Mouse (Mus musculus) stomach, postnatal 0 days (tissue): ENCODE data around the gene Gjc1. TPM values are rescaled to one million over a fixed set of nuclear protein-coding genes. Genes with fewer than 3 reads are reported as not detected.

Experiments
- ATAC-seq: fragments of 200-750 bp; cut with Nextera tagmentation; 2 replicates; pipeline ENCODE4 v1.8.0; 2017; ENCODE audit not compliant: low FRiP score, low TSS enrichment
- DNase-seq: peaks from one replicate; pipeline ENCODE4 v3.0.0-alpha.2; 2016; ENCODE audit warnings: low spot score
- H3K27ac ChIP-seq: fragments of 300-500 bp; sonication (generic); replicated peaks from 2 replicates; pipeline ENCODE4 v1.5.1; 2014; ENCODE audit warnings: mild to moderate bottlenecking, control low read depth
- H3K27me3 ChIP-seq: fragments of 300-500 bp; sonication (generic); 2 replicates; pipeline ENCODE4 v1.6.1; 2014; ENCODE audit warnings: low read length; ENCODE audit not compliant: control insufficient read depth, insufficient read depth
- H3K36me3 ChIP-seq: fragments of 300-500 bp; sonication (generic); 2 replicates; pipeline ENCODE4 v1.6.1; 2014; ENCODE audit warnings: low read length, mixed read lengths; ENCODE audit not compliant: control insufficient read depth, insufficient read depth
- H3K4me1 ChIP-seq: fragments of 300-500 bp; sonication (generic); replicated peaks from 2 replicates; pipeline ENCODE4 v1.6.1; 2014; ENCODE audit warnings: antibody characterized with exemption; ENCODE audit not compliant: control insufficient read depth, insufficient read depth
- H3K4me2 ChIP-seq: fragments of 300-500 bp; sonication (generic); replicated peaks from 2 replicates; pipeline ENCODE4 v1.6.1; 2014; ENCODE audit warnings: low read depth, mild to moderate bottlenecking, control low read depth, moderate library complexity
- H3K4me3 ChIP-seq: fragments of 300-500 bp; sonication (generic); 2 replicates; pipeline ENCODE4 v1.5.1; 2014; ENCODE audit warnings: low read depth, low read length, control low read depth
- H3K9ac ChIP-seq: fragments of 300-500 bp; sonication (generic); 2 replicates; pipeline ENCODE4 v1.6.1; 2014; ENCODE audit warnings: mild to moderate bottlenecking, low read length, control low read depth, mixed read lengths
- H3K9me3 ChIP-seq: fragments of 300-500 bp; sonication (generic); 2 replicates; pipeline ENCODE4 v1.6.1; 2016; ENCODE audit warnings: low read length; ENCODE audit not compliant: control insufficient read depth
- CTCF ChIP-seq: IDR thresholded peaks from 2 replicates; pipeline ENCODE4 v1.5.1; 2016; ENCODE audit warnings: antibody characterized with exemption, low read depth, mild to moderate bottlenecking, moderate library complexity
- EP300 ChIP-seq: optimal IDR thresholded peaks from 2 replicates; pipeline ENCODE3; 2016; ENCODE audit warnings: antibody characterized with exemption
- WGBS: fragments of 180-500 bp; shearing (Covaris S2); extraction: QIAGEN DNeasy Blood & Tissue Kit; methylation state at CpG from one replicate; pipeline ENCODE4 v1.1.7; 2014; 5-methylcytosine and 5-hydroxymethylcytosine counted together
- polyA plus RNA-seq: library from polyadenylated mRNA; unstranded; fragments of >200 nt; fragmentation: Nextera tagmentation; extraction: Ambion mirVana; gene quantifications from 2 replicates; pipeline ENCODE4 v1.2.1, GENCODE M21; 2015

The Gjc1 gene
- polyA plus RNA-seq, 1 experiment from 2014 or later, result 21.1 TPM

- Histone ChIP-seq H3K4me3 (no peak overlapping the region), H3K27ac (no peak overlapping the region; the same call in 1 of the 2 replicates), H3K36me3 (no peaks in the 10 kb centered on the region), H3K4me2 (no peak overlapping the region), H3K4me1 (no peaks in the 10 kb centered on the region), H3K9me3 (no peaks in the 10 kb centered on the region), H3K27me3 (no peaks in the 10 kb centered on the region), H3K9ac (no peak overlapping the region)
- peak; percentile 61 for ATAC-seq
- no peak for DNase-seq
- no peak for TF ChIP-seq CTCF
- TF ChIP-seq EP300, result no peak
- 87% methylated on average over 2 of the region's 2 CpGs for WGBS
Measured at GRCm38 (mm10) chr11:102749712-102750111, 69.8 kb downstream of the Gjc1 start.

Other genes with a start within 250 kb of the Gjc1 start
- 20.1 and 22.4 TPM in 2 replicates for gene Gm11627, start 240.2 kb downstream of the Gjc1 start, polyA plus RNA-seq
- gene Fzd2, start 215.3 kb downstream of the Gjc1 start, polyA plus RNA-seq, result 10.2 and 11.8 TPM in 2 replicates
- 0.23 and 0.39 TPM in 2 replicates for gene Meioc, start 156.0 kb downstream of the Gjc1 start, polyA plus RNA-seq
- 19.0 and 20.8 TPM in 2 replicates for gene Ccdc43, start 121.9 kb downstream of the Gjc1 start, polyA plus RNA-seq
- 1.8 and 2.0 TPM in 2 replicates for gene Adam11, start 58.3 kb downstream of the Gjc1 start, polyA plus RNA-seq
- gene Higd1b, start 16.1 kb upstream of the Gjc1 start, polyA plus RNA-seq, result 3.2 and 5.9 TPM in 2 replicates
- gene Eftud2, start 61.3 kb upstream of the Gjc1 start, polyA plus RNA-seq, result 62.0 and 65.2 TPM in 2 replicates
- gene Ccdc103, start 61.5 kb upstream of the Gjc1 start, polyA plus RNA-seq, result 0.30 and 0.56 TPM in 2 replicates
- gene Fam187a, start 65.5 kb upstream of the Gjc1 start, polyA plus RNA-seq, result not detected in 2 replicates
- gene Gfap, start 81.2 kb upstream of the Gjc1 start, polyA plus RNA-seq, result 0.68 and 1.1 TPM in 2 replicates
- 1.1 and 1.3 TPM in 2 replicates for gene Kif18b, start 105.4 kb upstream of the Gjc1 start, polyA plus RNA-seq
- 1.4 and 1.9 TPM in 2 replicates for gene C1ql1, start 127.0 kb upstream of the Gjc1 start, polyA plus RNA-seq
- 45.9 and 52.3 TPM in 2 replicates for gene Nmt1, start 208.5 kb upstream of the Gjc1 start, polyA plus RNA-seq
- gene Dcakd, start 208.6 kb upstream of the Gjc1 start, polyA plus RNA-seq, result 36.8 and 42.3 TPM in 2 replicates